Mouse (Mus musculus) kidney, postnatal 0 days (tissue): ENCODE measurements at regions not wholly inside any gene's neighbourhood (a gene's known extent, or its start where the extent isn't known, plus 50 kb on each side); places are given as distances from the start of the nearest gene placed in this dataset.
"Not testable (repeated sequence)": the region's sequence is repeated elsewhere in the genome, so short reads cannot be mapped to it uniquely, and the experiment has no call there.

Source experiments
- ATAC-seq: fragments of 200-750 bp; cut with Nextera tagmentation; replicated peaks from 2 replicates; pipeline ENCODE4 v1.8.0; 2017; ENCODE audit warnings: low read depth, moderate number of reproducible peaks, moderate TSS enrichment, moderate library complexity; ENCODE audit not compliant: low FRiP score
- DNase-seq: peaks from one replicate; pipeline ENCODE4 v3.0.0-alpha.2; 2016; ENCODE audit warnings: low spot score
- H3K27ac ChIP-seq: fragments of 300-500 bp; sonication (generic); 2 replicates; pipeline ENCODE4 v1.5.1; 2014; ENCODE audit warnings: mild to moderate bottlenecking
- H3K27me3 ChIP-seq: fragments of 300-500 bp; sonication (generic); 2 replicates; pipeline ENCODE4 v1.6.1; 2014; ENCODE audit warnings: low read length, mixed read lengths; ENCODE audit not compliant: insufficient read depth
- H3K36me3 ChIP-seq: fragments of 300-500 bp; sonication (generic); 2 replicates; pipeline ENCODE4 v1.6.1; 2014; ENCODE audit warnings: low read length, mixed read lengths; ENCODE audit not compliant: insufficient read depth
- H3K4me1 ChIP-seq: fragments of 300-500 bp; sonication (generic); replicated peaks from 2 replicates; pipeline ENCODE4 v1.6.1; 2014; ENCODE audit warnings: antibody characterized with exemption, low read length, mixed read lengths; ENCODE audit not compliant: insufficient read depth
- H3K4me2 ChIP-seq: fragments of 300-500 bp; sonication (generic); 2 replicates; pipeline ENCODE4 v1.6.1; 2014; ENCODE audit warnings: mild to moderate bottlenecking, low read length, moderate library complexity, mixed read lengths
- H3K4me3 ChIP-seq: fragments of 300-500 bp; sonication (generic); replicated peaks from 2 replicates; pipeline ENCODE4 v1.5.1; 2014; ENCODE audit warnings: low read depth, low read length
- H3K9ac ChIP-seq: fragments of 300-500 bp; sonication (generic); 2 replicates; pipeline ENCODE4 v1.6.1; 2014; ENCODE audit warnings: low read depth, low read length
- H3K9me3 ChIP-seq: fragments of 300-500 bp; sonication (generic); replicated peaks from 2 replicates; pipeline ENCODE4 v1.6.1; 2016; ENCODE audit warnings: low read length, inconsistent platforms, mixed read lengths
- CTCF ChIP-seq: IDR thresholded peaks from 2 replicates; pipeline ENCODE4 v1.5.1; 2016; ENCODE audit warnings: antibody characterized with exemption, low read depth, mild to moderate bottlenecking, moderate library complexity
- WGBS: fragments of 180-500 bp; shearing (Covaris S2); extraction: QIAGEN DNeasy Blood & Tissue Kit; methylation state at CpG from one replicate; pipeline ENCODE4 v1.1.7; 2014; 5-methylcytosine and 5-hydroxymethylcytosine counted together

DNA sequence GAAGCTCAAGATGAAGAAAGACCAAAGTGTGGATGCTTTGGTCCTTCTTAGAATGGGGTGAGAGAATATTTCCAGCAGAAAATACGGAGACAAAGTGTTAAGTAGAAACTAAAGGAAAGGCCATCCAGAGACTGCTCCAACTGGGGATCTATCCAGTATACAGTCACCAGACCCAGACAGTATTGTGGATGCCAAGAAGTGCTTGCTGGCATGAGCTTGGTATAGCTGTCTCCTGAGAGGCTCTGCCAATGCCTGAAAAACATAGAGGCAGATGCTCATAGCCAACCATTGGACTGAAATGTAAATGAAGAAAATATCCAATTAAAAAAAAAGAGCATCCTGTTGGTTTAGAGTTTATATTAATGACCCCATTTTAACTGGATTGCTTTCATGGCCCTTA lies 253.8 kb downstream of the Gm8797 start:
- no peak for TF ChIP-seq CTCF
- Histone ChIP-seq H3K27ac (no peak overlapping the region), H3K4me1 (no peaks in the 10 kb centered on the region), H3K9ac (no peak overlapping the region), H3K4me3 (no peak overlapping the region), H3K36me3 (no peaks in the 10 kb centered on the region), H3K4me2 (no peak overlapping the region), H3K9me3 (no peaks in the 10 kb centered on the region), H3K27me3 (no peaks in the 10 kb centered on the region)
- WGBS = 89% methylated on average over 1 of the region's 1 CpGs
- ATAC-seq (no peak), DNase-seq (no peak)

GRCm38 (mm10) chr3:6018749-6019148 lies 268.1 kb downstream of the Gm8797 start:
- H3K9me3 ChIP-seq = no peaks in the 10 kb centered on the region

DNA sequence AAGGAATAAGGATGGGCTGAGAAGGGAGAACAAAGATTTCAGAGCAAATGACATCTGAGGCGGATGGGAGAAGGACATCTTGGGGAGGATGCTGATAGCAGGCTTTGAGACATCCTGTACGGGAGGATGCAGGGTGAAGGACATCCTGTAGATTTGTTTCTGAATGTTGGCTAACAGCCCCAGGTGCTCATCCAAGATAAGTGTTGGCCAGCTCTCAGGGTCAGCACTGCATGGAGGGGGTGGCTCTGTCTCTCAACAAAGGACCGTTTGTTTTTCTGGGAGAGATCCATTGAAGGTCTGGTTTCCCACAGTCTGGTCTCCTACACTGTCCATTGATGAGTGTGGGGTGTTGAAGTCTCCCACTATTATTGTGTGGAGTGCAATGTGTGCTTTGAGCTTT lies 290.7 kb downstream of the Gm8797 start:
- not testable (repeated sequence) for H3K27ac ChIP-seq, DNase-seq, H3K9ac ChIP-seq, H3K4me3 ChIP-seq, H3K4me1 ChIP-seq, H3K9me3 ChIP-seq, ATAC-seq, H3K27me3 ChIP-seq, H3K36me3 ChIP-seq, H3K4me2 ChIP-seq
- WGBS = 82% methylated on average over 3 of the region's 3 CpGs

More at GRCm38 (mm10) chr3:6018749-6019148, 268.1 kb downstream of the Gm8797 start:
- 73% methylated on average over 1 of the region's 1 CpGs for WGBS
- Histone ChIP-seq H3K9ac (no peak overlapping the region), H3K36me3 (no peaks in the 10 kb centered on the region), H3K27me3 (no peaks in the 10 kb centered on the region), H3K4me1 (no peaks in the 10 kb centered on the region), H3K4me2 (no peak overlapping the region), H3K4me3 (no peak overlapping the region), H3K27ac (no peak overlapping the region)
- no peak for TF ChIP-seq CTCF
- ATAC-seq = no peak
- DNase-seq = no peak

DNA sequence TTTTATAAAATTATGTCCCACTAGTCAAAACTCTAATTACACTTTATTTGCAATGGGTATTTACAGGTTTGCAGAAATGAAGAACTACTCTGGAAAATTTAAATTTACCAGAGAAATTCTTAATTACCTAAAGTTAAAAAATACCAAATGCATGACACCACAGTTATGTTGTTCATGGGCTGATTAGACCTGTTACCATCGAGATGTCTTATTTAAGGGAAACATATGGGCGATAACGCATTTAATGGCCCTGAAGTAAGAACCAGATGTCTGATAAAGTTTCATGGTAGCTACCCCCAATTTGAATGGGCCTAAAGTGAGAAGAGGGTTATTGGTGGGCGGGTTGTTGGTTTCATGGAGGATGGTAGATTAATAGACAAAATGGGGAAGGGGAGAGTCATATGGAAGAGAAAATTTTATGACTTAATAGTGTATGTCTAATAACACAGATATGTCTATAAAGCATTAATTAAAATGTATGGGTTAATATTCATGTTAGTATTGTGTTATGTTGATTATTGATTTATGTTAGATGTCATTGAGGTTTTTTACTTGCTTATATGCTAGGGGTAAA lies 299.0 kb downstream of the Gm8797 start:
- H3K4me1 ChIP-seq = no peaks in the 10 kb centered on the region
- DNase-seq (no peak), ATAC-seq (no peak)
- H3K27me3 ChIP-seq = no peaks in the 10 kb centered on the region
- no peaks in the 10 kb centered on the region for H3K9me3 ChIP-seq
- H3K36me3 ChIP-seq = no peaks in the 10 kb centered on the region
- no peak for TF ChIP-seq CTCF
- no peak overlapping the region for H3K27ac ChIP-seq
- WGBS = 92% methylated on average over 4 of the region's 4 CpGs
- no peak overlapping the region for H3K4me2 ChIP-seq
- no peak overlapping the region for H3K9ac ChIP-seq
- H3K4me3 ChIP-seq = no peak overlapping the region

- no peak overlapping the region for H3K4me3 ChIP-seq
- H3K36me3 ChIP-seq = no peaks in the 10 kb centered on the region
- no peaks in the 10 kb centered on the region for H3K4me1 ChIP-seq
- ATAC-seq = no peak
- no peak overlapping the region for H3K27ac ChIP-seq
- 85% methylated on average over 2 of the region's 2 CpGs for WGBS
- H3K9ac ChIP-seq = no peak overlapping the region
- no peak for DNase-seq
- no peak overlapping the region for H3K4me2 ChIP-seq
- no peaks in the 10 kb centered on the region for H3K9me3 ChIP-seq
- H3K27me3 ChIP-seq = no peaks in the 10 kb centered on the region
- no peak for TF ChIP-seq CTCF
These were observed 301.3 kb downstream of the Gm8797 start for GRCm38 (mm10) chr3:6051901-6052300.

DNA sequence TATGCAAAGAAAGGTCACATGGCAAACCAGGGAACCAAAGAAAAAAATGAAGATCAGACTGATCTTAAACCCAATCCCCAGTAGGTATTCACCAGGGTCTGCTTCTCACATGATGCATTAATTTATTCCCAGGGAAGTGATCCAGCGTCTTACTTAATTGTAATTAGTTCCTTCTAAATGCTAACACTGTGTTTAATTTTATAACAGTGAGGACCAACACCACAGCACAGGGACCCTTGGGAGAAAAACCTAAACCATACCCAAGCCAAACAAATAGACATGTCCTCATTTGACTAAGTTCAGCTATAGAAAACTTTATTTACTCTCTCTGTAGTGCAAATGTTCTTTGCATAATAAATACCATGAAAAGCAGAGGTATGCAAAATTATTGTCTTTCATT lies 333.2 kb downstream of the Gm8797 start:
- WGBS = 52% methylated on average over 1 of the region's 1 CpGs
- Histone ChIP-seq H3K4me1 (no peaks in the 10 kb centered on the region), H3K9ac (no peak overlapping the region), H3K4me3 (no peak overlapping the region), H3K36me3 (no peaks in the 10 kb centered on the region), H3K27me3 (no peaks in the 10 kb centered on the region), H3K4me2 (no peak overlapping the region), H3K27ac (no peak overlapping the region), H3K9me3 (no peaks in the 10 kb centered on the region)
- no peak for TF ChIP-seq CTCF
- ATAC-seq (no peak), DNase-seq (no peak)

GRCm38 (mm10) chr3:6087267-6087666 lies 336.7 kb downstream of the Gm8797 start:
- Histone ChIP-seq H3K4me3 (no peak overlapping the region), H3K27me3 (no peaks in the 10 kb centered on the region), H3K27ac (no peak overlapping the region), H3K36me3 (no peaks in the 10 kb centered on the region), H3K4me2 (no peak overlapping the region), H3K9me3 (no peaks in the 10 kb centered on the region), H3K4me1 (no peaks in the 10 kb centered on the region), H3K9ac (no peak overlapping the region)
- WGBS = 75% methylated on average over 9 of the region's 9 CpGs
- TF ChIP-seq CTCF = no peak
- no peak for ATAC-seq
- no peak for DNase-seq
